Mouse (Mus musculus) NIH3T3 (cell line): ENCODE measurements at regions not wholly inside any gene's neighbourhood (a gene's known extent, or its start where the extent isn't known, plus 50 kb on each side); places are given as distances from the start of the nearest gene placed in this dataset.

Experiments used
- DNase-seq: peaks from one replicate; pipeline ENCODE4 v3.0.0-alpha.2; 2012; ENCODE audit warnings: low read depth

DNA sequence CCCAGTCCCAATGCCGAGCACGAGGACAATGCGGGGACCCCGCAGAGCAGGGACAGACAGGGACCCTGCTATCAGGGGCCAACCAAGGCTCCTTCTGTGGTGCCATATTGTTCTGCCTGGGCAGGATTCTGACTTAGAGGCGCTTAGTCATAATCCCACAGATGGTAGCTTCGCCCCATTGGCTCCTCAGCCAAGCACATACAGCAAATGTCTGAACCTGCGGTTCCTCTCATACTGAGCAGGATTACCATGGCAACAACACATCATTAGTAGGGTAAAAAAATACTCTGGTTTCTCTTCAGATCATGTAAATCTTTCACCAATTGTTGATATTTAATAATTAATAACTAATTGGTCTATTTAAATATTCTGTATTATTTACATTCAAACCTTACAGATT, 2140.3 kb upstream of the Cdh20 start:
- peak; percentile 89 for DNase-seq

- no peak for DNase-seq
These were observed 2123.9 kb upstream of the Cdh20 start for GRCm38 (mm10) chr1:102644379-102644778.

- DNase-seq: no peak
These were observed 2080.8 kb upstream of the Cdh20 start for GRCm38 (mm10) chr1:102687367-102688070.

- DNase-seq: no peak
These were observed 2051.9 kb upstream of the Cdh20 start for GRCm38 (mm10) chr1:102716459-102716858.

GRCm38 (mm10) chr1:102733991-102734390, 2034.3 kb upstream of the Cdh20 start:
- DNase-seq: no peak

GRCm38 (mm10) chr1:102735392-102735791, 2032.9 kb upstream of the Cdh20 start:
- no peak for DNase-seq

DNA sequence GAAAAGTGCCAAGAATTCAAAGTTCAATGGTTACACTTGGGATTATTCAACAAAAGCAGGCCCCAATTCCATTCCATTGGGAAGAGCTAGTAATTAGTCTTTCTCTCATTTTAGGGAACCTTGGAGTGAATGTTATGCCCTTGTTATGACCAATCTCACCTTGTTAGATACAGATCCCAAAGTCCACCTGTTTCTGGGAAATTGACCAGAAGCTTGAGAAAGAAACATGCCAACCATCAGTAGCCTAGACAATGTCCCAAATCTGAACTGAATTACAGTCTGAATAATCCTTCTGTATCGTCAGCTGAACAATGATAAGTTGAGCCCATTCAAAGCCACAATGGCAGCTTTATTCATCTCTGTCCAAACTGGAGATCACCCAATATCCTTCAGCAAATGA, 2010.4 kb upstream of the Cdh20 start:
- no peak for DNase-seq
